Mouse (Mus musculus) inflammation-experienced regulatory T-cells, adult 16 weeks (primary cell): ENCODE results near the gene 6430628N08Rik. TPM values are rescaled to one million over a fixed set of nuclear protein-coding genes. Genes with fewer than 3 reads are reported as not detected.

Source experiments
- polyA plus RNA-seq: library from polyadenylated mRNA; unstranded; fragments of 100-300 nt; shearing (Covaris generic); gene quantifications from one replicate; pipeline ENCODE4 v1.2.1, GENCODE M21; 2017

Gene 6430628N08Rik
- polyA plus RNA-seq, result not detected

DNA sequence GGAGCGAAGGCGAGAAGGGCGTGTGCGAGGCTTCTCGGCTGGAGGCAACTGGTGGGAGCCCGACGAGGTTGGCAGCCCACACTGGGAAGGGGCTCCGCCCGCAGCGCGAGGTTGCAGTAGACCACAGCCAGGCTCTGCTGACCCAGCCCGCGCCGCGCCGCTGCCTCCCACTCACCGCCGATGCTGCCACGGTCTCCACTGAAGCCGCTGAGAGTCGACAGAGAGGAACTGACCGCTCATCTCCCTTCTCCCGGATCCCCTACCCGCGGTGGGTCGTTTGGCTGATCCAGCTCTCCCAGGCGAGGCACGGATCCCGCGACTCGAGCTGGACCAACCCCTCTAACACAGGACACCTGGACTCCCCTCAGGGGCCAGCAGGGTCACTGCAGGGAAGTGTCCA lies at the start of gene 6430628N08Rik:
TSS of gene 6430628N08Rik (plus strand) at position 113 of the 400 bp plus-strand sequence.

GRCm38 (mm10) chr4:115884022-115884421 lies 6.4 kb upstream of the 6430628N08Rik start, which contains the start of gene Kncn:
Gene Kncn, plus strand, starts transcription at chr4:115884400.

GRCm38 (mm10) chr4:115939295-115940102 lies 49.0 kb downstream of the 6430628N08Rik start, which contains the start of gene Dmbx1:
Gene Dmbx1, minus strand, starts transcription at chr4:115939926.

Other genes starting within 250 kb of the 6430628N08Rik start
- gene Cyp4b1, start 242.9 kb upstream of the 6430628N08Rik start, polyA plus RNA-seq, result not detected
- 72.9 TPM for gene Efcab14, start 152.9 kb upstream of the 6430628N08Rik start, polyA plus RNA-seq
- not detected for gene Tex38, start 109.6 kb upstream of the 6430628N08Rik start, polyA plus RNA-seq
- gene Atpaf1, start 105.9 kb upstream of the 6430628N08Rik start, polyA plus RNA-seq, result 35.7 TPM
- gene Mob3c, start 62.6 kb upstream of the 6430628N08Rik start, polyA plus RNA-seq, result 27.9 TPM
- gene Mknk1, start 51.5 kb upstream of the 6430628N08Rik start, polyA plus RNA-seq, result 79.2 TPM
- not detected for gene Kncn, start 6.3 kb upstream of the 6430628N08Rik start, polyA plus RNA-seq
- gene Dmbx1, start 49.3 kb downstream of the 6430628N08Rik start, polyA plus RNA-seq, result not detected
- 147 TPM for gene Faah, start 127.3 kb downstream of the 6430628N08Rik start, polyA plus RNA-seq
- gene Nsun4, start 163.2 kb downstream of the 6430628N08Rik start, polyA plus RNA-seq, result 35.6 TPM
- 446 TPM for gene Uqcrh, start 184.4 kb downstream of the 6430628N08Rik start, polyA plus RNA-seq
- 49.2 TPM for gene Lrrc41, start 184.6 kb downstream of the 6430628N08Rik start, polyA plus RNA-seq
- 5.9 TPM for gene Rad54l, start 233.0 kb downstream of the 6430628N08Rik start, polyA plus RNA-seq
- 10.6 TPM for gene Pomgnt1, start 233.2 kb downstream of the 6430628N08Rik start, polyA plus RNA-seq